Mouse (Mus musculus): ENCODE results near the gene Uxs1.

- no peak for TF ChIP-seq CTCF (IDR thresholded peaks at IDR 0.05)
- TF ChIP-seq EP300 (IDR thresholded peaks at IDR 0.05) = no peak
Measured at GRCm38 (mm10) chr1:43820571-43820970, 7.0 kb downstream of the Uxs1 start.
